Mouse (Mus musculus): Measurements from ENCODE around the gene Coq2. TPM values are rescaled to one million over a fixed set of nuclear protein-coding genes. Genes with fewer than 3 reads are reported as not detected.
A peak's percentile ranks its signal among the peaks of the same experiment; 100 is the strongest.

Gene Coq2
- polyA plus RNA-seq, 1 experiment from 2014 or later, result 52.2 TPM

DNA sequence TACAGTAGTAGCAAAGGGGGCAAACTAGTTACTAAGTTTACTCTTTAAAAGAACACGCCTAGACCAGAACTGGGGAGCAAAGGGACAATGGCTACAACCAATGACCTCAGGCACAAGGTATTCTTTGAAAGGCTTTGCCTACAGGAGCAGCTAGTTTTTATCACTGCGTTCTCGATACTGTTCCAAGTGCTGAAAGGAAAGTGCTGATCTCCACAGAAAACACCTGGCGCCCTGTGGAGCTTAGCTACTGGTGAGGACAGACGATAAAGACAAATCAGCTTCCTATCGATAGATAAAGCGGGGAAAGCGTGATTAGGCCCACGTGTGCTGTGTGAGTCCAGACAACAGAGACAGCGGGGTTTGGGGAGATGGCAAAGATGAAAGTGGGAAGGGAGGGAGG lies 26.9 kb downstream of the Coq2 start:
- H3K4me3 ChIP-seq (replicated peaks; ENCODE audit: low read length), result no peak overlapping the region
- peak overlapping the region; percentile 31; the same call in 1 of the 2 replicates for H3K4me2 ChIP-seq (ENCODE audit: low read depth, low read length)
- H3K27ac ChIP-seq (ENCODE audit: low read length), result peak overlapping the region; percentile 56
- WGBS, result 42% methylated on average over 10 of the region's 10 CpGs
- no peaks in the 10 kb centered on the region for H3K36me3 ChIP-seq (ENCODE audit: control insufficient read depth, insufficient read depth, low read length)
- H3K4me1 ChIP-seq (ENCODE audit: control insufficient read depth, insufficient read depth, low read length), result peaks cover 25% of the 10 kb centered on the region
- no peaks in the 10 kb centered on the region for H3K9me3 ChIP-seq (replicated peaks; ENCODE audit: control insufficient read depth, low read length)
- peak; percentile 44 for ATAC-seq (ENCODE audit: insufficient read depth, low FRiP score)
- H3K9ac ChIP-seq (ENCODE audit: low read length), result no peak overlapping the region
- H3K27me3 ChIP-seq (ENCODE audit: control insufficient read depth, insufficient read depth, low read length), result no peaks in the 10 kb centered on the region

DNA sequence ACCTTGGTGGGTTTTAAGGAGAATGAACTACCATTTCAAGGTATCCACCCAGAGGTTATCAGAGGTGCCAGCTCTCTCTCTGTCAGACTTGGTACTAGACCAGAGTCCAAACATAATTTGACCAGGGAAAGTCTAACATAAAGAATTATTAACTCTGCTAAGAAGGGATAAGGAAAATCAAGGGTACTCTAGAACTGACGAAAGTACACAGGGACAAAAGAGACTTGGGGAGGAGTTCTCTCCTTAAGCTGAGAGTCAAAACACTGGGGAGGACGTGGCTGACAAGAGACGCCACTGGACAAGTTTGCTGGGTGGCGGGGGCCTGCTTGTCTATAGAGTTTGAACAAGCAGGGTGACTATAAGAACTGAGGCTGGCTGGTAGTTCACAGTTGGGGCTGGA lies 28.4 kb downstream of the Coq2 start:
- peak overlapping the region; percentile 56 for H3K27ac ChIP-seq (ENCODE audit: low read length)
- H3K4me1 ChIP-seq (ENCODE audit: control insufficient read depth, insufficient read depth, low read length), result peaks cover 25% of the 10 kb centered on the region
- no peak overlapping the region for H3K9ac ChIP-seq (ENCODE audit: low read length)

DNA sequence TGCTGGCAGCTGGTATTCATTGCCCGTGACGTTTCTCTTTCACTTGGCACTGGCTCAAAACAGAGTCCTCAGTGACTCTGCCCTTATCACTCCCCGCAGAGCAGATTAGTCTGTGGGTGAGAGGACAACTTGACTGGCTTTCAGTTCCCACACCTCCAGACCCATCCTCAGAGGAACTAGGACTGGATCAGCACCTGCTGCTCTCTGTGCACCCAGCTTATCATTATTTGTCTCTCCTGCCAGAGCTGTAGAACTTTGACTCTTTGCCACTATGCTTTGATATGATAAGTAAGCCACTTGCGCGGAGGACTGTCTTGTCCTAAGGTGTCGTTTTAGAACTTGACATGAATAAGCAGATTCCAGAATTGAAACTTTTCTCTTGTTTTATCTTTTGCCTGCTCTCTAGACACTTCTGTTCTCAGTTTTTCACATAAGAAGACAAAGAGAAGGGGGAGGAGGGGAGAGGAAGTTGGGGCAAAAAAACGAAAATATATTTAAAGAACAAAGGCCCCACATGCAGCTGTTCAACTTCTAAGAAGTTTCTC lies 30.9 kb downstream of the Coq2 start:
- ATAC-seq (ENCODE audit: insufficient read depth, low FRiP score), result peak; percentile 61; the same call in 1 of the 2 replicates
- H3K27ac ChIP-seq (ENCODE audit: low read length), result peak overlapping the region; percentile 28; the same call in 1 of the 2 replicates
- H3K9ac ChIP-seq (ENCODE audit: low read length), result no peak overlapping the region
- no peak overlapping the region for H3K4me3 ChIP-seq (replicated peaks; ENCODE audit: low read length)
- H3K27me3 ChIP-seq (ENCODE audit: control insufficient read depth, insufficient read depth, low read length), result no peaks in the 10 kb centered on the region
- H3K4me2 ChIP-seq (ENCODE audit: low read depth, low read length), result 0 out of 2 replicates have a peak overlapping the region, but pooled peaks have one; percentile 3
- WGBS, result 46% methylated on average over 7 of the region's 7 CpGs
- H3K36me3 ChIP-seq (ENCODE audit: control insufficient read depth, insufficient read depth, low read length), result no peaks in the 10 kb centered on the region
- H3K4me1 ChIP-seq (ENCODE audit: control insufficient read depth, insufficient read depth, low read length), result peaks cover 25% of the 10 kb centered on the region
- H3K9me3 ChIP-seq (replicated peaks; ENCODE audit: control insufficient read depth, low read length), result no peaks in the 10 kb centered on the region

More for the DNA sequence above, 28.4 kb downstream of the Coq2 start:
- H3K4me2 ChIP-seq (ENCODE audit: low read depth, low read length), result no peak overlapping the region
- no peak for ATAC-seq (ENCODE audit: insufficient read depth, low FRiP score)
- WGBS, result 64% methylated on average over 4 of the region's 4 CpGs
- H3K27me3 ChIP-seq (ENCODE audit: control insufficient read depth, insufficient read depth, low read length), result no peaks in the 10 kb centered on the region
- no peak overlapping the region for H3K4me3 ChIP-seq (replicated peaks; ENCODE audit: low read length)
- H3K9me3 ChIP-seq (replicated peaks; ENCODE audit: control insufficient read depth, low read length), result no peaks in the 10 kb centered on the region
- no peaks in the 10 kb centered on the region for H3K36me3 ChIP-seq (ENCODE audit: control insufficient read depth, insufficient read depth, low read length)

DNA sequence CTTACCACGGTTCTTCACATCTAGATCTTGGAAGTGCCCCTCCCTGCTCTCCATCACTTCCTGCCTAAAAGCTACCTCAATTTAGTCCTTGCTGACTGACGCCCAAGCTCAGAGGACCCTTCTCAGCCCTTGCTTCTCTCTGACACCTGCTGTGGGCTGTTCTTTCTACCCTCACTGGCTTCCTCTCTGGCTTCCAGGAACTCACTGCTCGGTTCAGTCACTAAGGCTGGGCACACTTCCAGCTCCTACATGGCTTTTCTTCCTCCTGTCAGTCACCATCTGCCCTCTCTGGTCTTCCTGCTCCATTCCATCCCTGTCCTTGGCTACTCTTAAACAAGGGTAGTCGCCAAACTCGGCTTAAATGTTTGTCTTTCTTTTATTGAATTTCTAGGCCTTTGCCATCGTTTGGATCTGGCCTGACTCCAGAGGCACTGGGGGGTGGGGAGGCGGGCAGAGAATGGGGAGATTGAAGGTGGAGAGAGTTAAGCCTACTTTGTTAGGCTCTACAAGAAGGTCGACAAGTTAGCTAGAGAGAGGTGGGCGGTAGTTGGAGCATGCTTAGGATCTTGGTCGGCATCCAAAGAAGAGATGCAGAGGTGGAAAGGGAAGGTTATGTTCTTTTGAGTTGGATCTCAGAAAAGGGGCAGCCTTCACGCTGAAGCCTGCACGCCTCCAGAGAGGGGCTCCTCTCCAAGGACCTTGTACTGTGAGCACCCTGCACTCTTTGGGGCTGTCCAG lies 31.5 kb downstream of the Coq2 start:
- peak overlapping the region; percentile 28; the same call in 1 of the 2 replicates for H3K27ac ChIP-seq (ENCODE audit: low read length)

DNA sequence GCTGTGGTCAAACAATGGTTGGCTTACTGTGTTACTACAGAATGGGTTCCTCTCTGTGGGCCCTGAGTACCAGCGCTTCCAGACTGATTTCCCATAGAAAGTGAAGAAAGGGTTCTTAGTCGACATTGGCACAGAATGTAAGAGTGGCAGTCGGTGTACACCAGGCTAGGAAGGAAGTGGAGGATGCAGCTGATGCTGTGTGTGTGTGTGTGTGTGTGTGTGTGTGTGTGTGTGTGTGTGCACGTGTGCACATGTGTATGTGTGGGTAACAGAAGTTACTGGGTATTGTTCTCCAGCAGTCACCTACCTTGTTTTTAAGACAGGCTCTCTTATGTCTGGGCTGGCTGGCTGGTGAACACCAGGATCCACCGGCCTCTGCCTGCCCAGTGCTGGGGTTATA lies 32.6 kb downstream of the Coq2 start:
- ATAC-seq (ENCODE audit: insufficient read depth, low FRiP score), result no peak
- Histone ChIP-seq H3K4me3 (replicated peaks; ENCODE audit: low read length) (no peak overlapping the region), H3K36me3 (ENCODE audit: control insufficient read depth, insufficient read depth, low read length) (no peaks in the 10 kb centered on the region), H3K27ac (ENCODE audit: low read length) (no peak overlapping the region), H3K4me2 (ENCODE audit: low read depth, low read length) (no peak overlapping the region), H3K4me1 (ENCODE audit: control insufficient read depth, insufficient read depth, low read length) (peaks cover 18% of the 10 kb centered on the region), H3K9me3 (replicated peaks; ENCODE audit: control insufficient read depth, low read length) (no peaks in the 10 kb centered on the region), H3K9ac (ENCODE audit: low read length) (no peak overlapping the region), H3K27me3 (ENCODE audit: control insufficient read depth, insufficient read depth, low read length) (no peaks in the 10 kb centered on the region)
- 88% methylated on average over 5 of the region's 5 CpGs for WGBS

More for the DNA sequence above, 31.5 kb downstream of the Coq2 start:
- 55% methylated on average over 12 of the region's 12 CpGs for WGBS
- peaks cover 24% of the 10 kb centered on the region for H3K4me1 ChIP-seq (ENCODE audit: control insufficient read depth, insufficient read depth, low read length)
- no peak overlapping the region for H3K9ac ChIP-seq (ENCODE audit: low read length)
- no peaks in the 10 kb centered on the region for H3K9me3 ChIP-seq (replicated peaks; ENCODE audit: control insufficient read depth, low read length)
- no peak overlapping the region for H3K4me3 ChIP-seq (replicated peaks; ENCODE audit: low read length)
- H3K4me2 ChIP-seq (ENCODE audit: low read depth, low read length), result 0 out of 2 replicates have a peak overlapping the region, but pooled peaks have one; percentile 3
- no peaks in the 10 kb centered on the region for H3K36me3 ChIP-seq (ENCODE audit: control insufficient read depth, insufficient read depth, low read length)
- no peaks in the 10 kb centered on the region for H3K27me3 ChIP-seq (ENCODE audit: control insufficient read depth, insufficient read depth, low read length)
- no peak for ATAC-seq (ENCODE audit: insufficient read depth, low FRiP score)

DNA sequence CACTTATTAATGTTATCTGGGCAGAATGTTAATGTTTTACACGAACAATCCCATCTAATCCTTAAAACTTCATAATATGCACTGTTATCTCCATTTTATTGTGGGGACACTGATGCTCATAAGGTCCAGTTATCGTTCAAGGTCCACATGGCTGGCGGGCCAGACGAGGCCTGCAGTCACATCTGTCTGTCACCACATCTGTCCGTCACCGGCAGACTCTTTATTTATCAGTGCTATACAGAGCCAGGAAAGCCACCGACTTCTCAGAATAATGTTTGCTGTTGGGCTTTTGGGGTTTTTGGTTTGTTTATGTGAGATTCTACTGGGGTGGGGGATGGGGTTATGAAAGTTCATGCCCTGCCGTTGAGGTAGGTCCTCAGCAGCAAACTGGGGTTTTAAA lies 36.5 kb downstream of the Coq2 start:
- ATAC-seq (ENCODE audit: insufficient read depth, low FRiP score), result no peak
- Histone ChIP-seq H3K4me1 (ENCODE audit: control insufficient read depth, insufficient read depth, low read length) (peaks cover 5% of the 10 kb centered on the region), H3K4me3 (replicated peaks; ENCODE audit: low read length) (no peak overlapping the region), H3K9me3 (replicated peaks; ENCODE audit: control insufficient read depth, low read length) (no peaks in the 10 kb centered on the region), H3K9ac (ENCODE audit: low read length) (no peak overlapping the region), H3K27ac (ENCODE audit: low read length) (no peak overlapping the region), H3K36me3 (ENCODE audit: control insufficient read depth, insufficient read depth, low read length) (no peaks in the 10 kb centered on the region), H3K27me3 (ENCODE audit: control insufficient read depth, insufficient read depth, low read length) (no peaks in the 10 kb centered on the region), H3K4me2 (ENCODE audit: low read depth, low read length) (no peak overlapping the region)
- WGBS, result 62% methylated on average over 8 of the region's 8 CpGs

DNA sequence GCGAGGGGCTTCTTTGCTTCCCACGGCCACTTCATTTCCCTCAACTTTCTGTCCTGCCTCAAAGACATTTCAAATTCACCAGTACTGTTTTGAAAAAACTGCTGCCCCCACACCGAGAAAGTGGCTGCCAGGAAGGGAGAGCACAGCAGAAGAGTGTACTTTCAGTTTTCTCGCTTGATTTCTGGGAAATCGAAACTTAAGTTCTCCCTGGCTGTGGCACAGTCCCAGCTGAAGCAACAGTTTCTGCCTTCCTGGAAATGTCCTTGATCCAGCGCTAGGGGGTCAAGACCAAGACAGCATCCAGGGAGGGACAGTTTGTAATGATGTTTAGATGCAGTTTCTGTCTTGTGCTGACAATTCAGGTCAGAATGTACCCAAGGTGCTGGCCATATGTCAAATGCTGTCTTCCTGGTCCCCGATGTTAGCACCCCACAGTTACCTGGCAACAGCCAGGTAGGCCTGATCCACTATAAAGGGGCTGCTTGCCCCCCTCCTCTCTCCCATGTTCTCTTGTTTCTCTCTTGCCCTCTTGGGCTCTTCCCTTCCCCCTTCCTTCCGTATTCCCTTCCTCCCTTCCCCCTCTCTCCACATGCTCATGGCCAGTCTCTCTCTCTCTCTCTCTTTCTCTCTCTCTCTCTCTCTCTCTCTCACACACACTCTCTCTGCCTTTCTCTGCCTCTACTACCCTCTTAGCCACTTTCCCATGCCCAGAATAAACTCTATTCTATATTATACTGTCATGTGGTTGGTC lies 38.0 kb downstream of the Coq2 start:
- Histone ChIP-seq H3K27ac (ENCODE audit: low read length) (peak overlapping the region; percentile 49; the same call in 1 of the 2 replicates), H3K4me2 (ENCODE audit: low read depth, low read length) (peak overlapping the region; percentile 33; the same call in 1 of the 2 replicates), H3K4me1 (ENCODE audit: control insufficient read depth, insufficient read depth, low read length) (0 out of 2 replicates have a peak, but pooled peaks cover 8% of the 10 kb centered on the region), H3K9me3 (replicated peaks; ENCODE audit: control insufficient read depth, low read length) (no peaks in the 10 kb centered on the region), H3K4me3 (replicated peaks; ENCODE audit: low read length) (no peak overlapping the region), H3K36me3 (ENCODE audit: control insufficient read depth, insufficient read depth, low read length) (no peaks in the 10 kb centered on the region), H3K9ac (ENCODE audit: low read length) (peak overlapping the region; percentile 36; the same call in 1 of the 2 replicates), H3K27me3 (ENCODE audit: control insufficient read depth, insufficient read depth, low read length) (no peaks in the 10 kb centered on the region)
- no peak for ATAC-seq (ENCODE audit: insufficient read depth, low FRiP score)
- WGBS, result 63% methylated on average over 8 of the region's 8 CpGs

DNA sequence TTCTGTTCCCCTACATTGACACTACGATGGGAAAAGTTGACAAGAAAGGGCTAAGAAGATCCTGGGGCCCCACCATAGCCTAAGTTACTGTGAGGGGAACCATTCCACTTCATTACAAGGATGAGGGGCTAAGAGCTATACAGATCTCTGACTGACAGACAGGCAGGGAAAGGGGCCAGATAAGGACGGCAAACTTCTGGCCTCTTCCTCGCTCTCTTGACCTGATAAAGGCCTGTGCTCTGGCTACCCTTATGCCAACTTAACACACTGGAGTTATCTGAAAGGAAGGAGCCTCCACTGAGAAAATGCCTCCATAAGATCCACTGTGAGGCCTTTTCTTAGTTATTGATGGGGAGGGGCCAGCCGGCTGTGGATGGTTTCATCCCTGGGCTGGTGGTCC lies 39.0 kb downstream of the Coq2 start:
- 89% methylated on average over 4 of the region's 4 CpGs for WGBS
- ATAC-seq (ENCODE audit: insufficient read depth, low FRiP score), result no peak
- no peak overlapping the region for H3K27ac ChIP-seq (ENCODE audit: low read length)

More for the DNA sequence above, 39.0 kb downstream of the Coq2 start:
- Histone ChIP-seq H3K4me3 (replicated peaks; ENCODE audit: low read length) (no peak overlapping the region), H3K36me3 (ENCODE audit: control insufficient read depth, insufficient read depth, low read length) (no peaks in the 10 kb centered on the region), H3K27me3 (ENCODE audit: control insufficient read depth, insufficient read depth, low read length) (no peaks in the 10 kb centered on the region), H3K9me3 (replicated peaks; ENCODE audit: control insufficient read depth, low read length) (no peaks in the 10 kb centered on the region), H3K9ac (ENCODE audit: low read length) (no peak overlapping the region), H3K4me2 (ENCODE audit: low read depth, low read length) (no peak overlapping the region), H3K4me1 (ENCODE audit: control insufficient read depth, insufficient read depth, low read length) (0 out of 2 replicates have a peak, but pooled peaks cover 8% of the 10 kb centered on the region)

Data from stomach, embryonic 16.5 days (tissue).